Mouse (Mus musculus) stomach, embryonic 14.5 days (tissue): ENCODE results near the gene Ak8. TPM values are rescaled to one million over a fixed set of nuclear protein-coding genes. Genes with fewer than 3 reads are reported as not detected.

Experiments used
- ATAC-seq: fragments of 200-750 bp; cut with Nextera tagmentation; 2 replicates; pipeline ENCODE4 v1.8.0; 2017; ENCODE audit warnings: low read depth, moderate TSS enrichment; ENCODE audit not compliant: insufficient number of reproducible peaks, insufficient read depth, low FRiP score
- H3K27ac ChIP-seq: fragments of 300-500 bp; sonication (generic); 2 replicates; pipeline ENCODE4 v1.5.1; 2014; ENCODE audit warnings: mild to moderate bottlenecking, low read length, moderate library complexity, mixed read lengths
- H3K27me3 ChIP-seq: fragments of 300-500 bp; sonication (generic); 2 replicates; pipeline ENCODE4 v1.6.1; 2014; ENCODE audit warnings: low read length, control low read depth, mixed read lengths; ENCODE audit not compliant: control insufficient read depth, insufficient read depth
- H3K36me3 ChIP-seq: fragments of 300-500 bp; sonication (generic); 2 replicates; pipeline ENCODE4 v1.6.1; 2014; ENCODE audit warnings: mild to moderate bottlenecking, control low read depth, low read length, moderate library complexity, mixed read lengths; ENCODE audit not compliant: control insufficient read depth, insufficient read depth
- H3K4me1 ChIP-seq: fragments of 300-500 bp; sonication (generic); 2 replicates; pipeline ENCODE4 v1.6.1; 2014; ENCODE audit warnings: low read length, control low read depth, mixed read lengths; ENCODE audit not compliant: control insufficient read depth, insufficient read depth
- H3K4me2 ChIP-seq: fragments of 300-500 bp; sonication (generic); replicated peaks from 2 replicates; pipeline ENCODE4 v1.6.1; 2014; ENCODE audit warnings: low read depth, low read length, control low read depth
- H3K4me3 ChIP-seq: fragments of 300-500 bp; sonication (generic); 2 replicates; pipeline ENCODE4 v1.5.1; 2014; ENCODE audit warnings: low read depth, low read length, control low read depth
- H3K9ac ChIP-seq: fragments of 300-500 bp; sonication (generic); replicated peaks from 2 replicates; pipeline ENCODE4 v1.6.1; 2014; ENCODE audit warnings: low read depth, mild to moderate bottlenecking, control low read depth, low read length, moderate library complexity, mixed read lengths
- H3K9me3 ChIP-seq: fragments of 300-500 bp; sonication (generic); 2 replicates; pipeline ENCODE4 v1.6.1; 2016; ENCODE audit warnings: low read depth, low read length, control low read depth; ENCODE audit not compliant: control insufficient read depth
- WGBS: fragments of 180-500 bp; shearing (Covaris S2); extraction: QIAGEN DNeasy Blood & Tissue Kit; methylation state at CpG from one replicate; pipeline ENCODE4 v1.1.7; 2014; 5-methylcytosine and 5-hydroxymethylcytosine counted together
- polyA plus RNA-seq: library from polyadenylated mRNA; unstranded; fragments of >200 nt; fragmentation: Nextera tagmentation; extraction: Ambion mirVana; gene quantifications from 2 replicates; pipeline ENCODE4 v1.2.1, GENCODE M21; 2014

The Ak8 gene
- polyA plus RNA-seq, 1 experiment from 2014 or later = 0.42 TPM

GRCm38 (mm10) chr2:28810260-28811013 lies 110.5 kb downstream of the Ak8 start:
- Histone ChIP-seq H3K9me3 (no peaks in the 10 kb centered on the region), H3K4me2 (no peak overlapping the region), H3K27me3 (no peaks in the 10 kb centered on the region), H3K9ac (no peak overlapping the region), H3K27ac (no peak overlapping the region), H3K4me3 (no peak overlapping the region), H3K36me3 (no peaks in the 10 kb centered on the region), H3K4me1 (0 out of 2 replicates have a peak, but pooled peaks cover 3% of the 10 kb centered on the region)
- WGBS = 56% methylated on average over 5 of the region's 5 CpGs
- no peak for ATAC-seq

- Histone ChIP-seq H3K27ac (no peak overlapping the region), H3K4me2 (no peak overlapping the region), H3K9me3 (no peaks in the 10 kb centered on the region), H3K4me3 (no peak overlapping the region), H3K9ac (no peak overlapping the region), H3K4me1 (no peaks in the 10 kb centered on the region), H3K36me3 (peaks cover 5% of the 10 kb centered on the region), H3K27me3 (no peaks in the 10 kb centered on the region)
- 68% methylated on average over 4 of the region's 4 CpGs for WGBS
- no peak for ATAC-seq
Measured at GRCm38 (mm10) chr2:28818866-28819265, 118.9 kb downstream of the Ak8 start.

GRCm38 (mm10) chr2:28829265-28829664 lies 129.3 kb downstream of the Ak8 start:
- WGBS = 30% methylated on average over 4 of the region's 4 CpGs
- Histone ChIP-seq H3K27me3 (no peaks in the 10 kb centered on the region), H3K36me3 (peaks cover 78% of the 10 kb centered on the region), H3K9me3 (no peaks in the 10 kb centered on the region), H3K4me1 (no peaks in the 10 kb centered on the region), H3K9ac (no peak overlapping the region), H3K4me3 (no peak overlapping the region), H3K4me2 (no peak overlapping the region), H3K27ac (no peak overlapping the region)
- no peak for ATAC-seq

GRCm38 (mm10) chr2:28836181-28836940 lies 136.4 kb downstream of the Ak8 start:
- H3K9me3 ChIP-seq = no peaks in the 10 kb centered on the region
- ATAC-seq = no peak
- WGBS = 59% methylated on average over 3 of the region's 3 CpGs
- H3K36me3 ChIP-seq = peaks cover 29% of the 10 kb centered on the region
- H3K27me3 ChIP-seq = no peaks in the 10 kb centered on the region
- peaks cover 11% of the 10 kb centered on the region for H3K4me1 ChIP-seq
- no peak overlapping the region for H3K9ac ChIP-seq
- no peak overlapping the region for H3K27ac ChIP-seq
- H3K4me3 ChIP-seq = no peak overlapping the region
- no peak overlapping the region for H3K4me2 ChIP-seq

GRCm38 (mm10) chr2:28839501-28840221 lies 139.7 kb downstream of the Ak8 start:
- peak; percentile 39; the same call in 1 of the 2 replicates for ATAC-seq
- no peaks in the 10 kb centered on the region for H3K9me3 ChIP-seq
- peak overlapping the region; percentile 89 for H3K9ac ChIP-seq
- peaks cover 20% of the 10 kb centered on the region for H3K4me1 ChIP-seq
- H3K36me3 ChIP-seq = peaks cover 6% of the 10 kb centered on the region
- peak overlapping the region; percentile 90 for H3K27ac ChIP-seq
- WGBS = under 1% methylated on average over 53 of the region's 53 CpGs
- H3K27me3 ChIP-seq = no peaks in the 10 kb centered on the region
- H3K4me2 ChIP-seq = peak overlapping the region; percentile 94
- H3K4me3 ChIP-seq = peak overlapping the region; percentile 98

GRCm38 (mm10) chr2:28840222-28840951 lies 140.4 kb downstream of the Ak8 start, which contains the start of the genes Gtf3c4 and Ddx31:
Gene Gtf3c4, minus strand, starts transcription at chr2:28840360.
Gene Ddx31, plus strand, starts transcription at chr2:28840406.
- Histone ChIP-seq H3K9ac (peak within 1 kb of the TSS; percentile 89), H3K9me3 (no peaks in the 10 kb centered on the region), H3K4me1 (peaks cover 20% of the 10 kb centered on the region), H3K36me3 (peaks cover 9% of the 10 kb centered on the region), H3K4me3 (peak within 1 kb of the TSS; percentile 98), H3K27me3 (no peaks in the 10 kb centered on the region), H3K4me2 (peak within 1 kb of the TSS; percentile 94), H3K27ac (peak within 1 kb of the TSS; percentile 90)
- ATAC-seq = peak; percentile 94
- WGBS = under 1% methylated on average over 63 of the region's 63 CpGs

GRCm38 (mm10) chr2:28842042-28842441 lies 142.1 kb downstream of the Ak8 start:
- 68% methylated on average over 3 of the region's 3 CpGs for WGBS
- Histone ChIP-seq H3K27me3 (no peaks in the 10 kb centered on the region), H3K36me3 (peaks cover 20% of the 10 kb centered on the region), H3K27ac (no peak overlapping the region), H3K9me3 (no peaks in the 10 kb centered on the region), H3K4me2 (peak overlapping the region; percentile 76; the same call in 1 of the 2 replicates), H3K4me1 (peaks cover 18% of the 10 kb centered on the region), H3K9ac (no peak overlapping the region), H3K4me3 (no peak overlapping the region)
- ATAC-seq = no peak

- ATAC-seq = no peak
- no peak overlapping the region for H3K9ac ChIP-seq
- no peaks in the 10 kb centered on the region for H3K9me3 ChIP-seq
- 86% methylated on average over 2 of the region's 2 CpGs for WGBS
- H3K27ac ChIP-seq = no peak overlapping the region
- H3K27me3 ChIP-seq = no peaks in the 10 kb centered on the region
- no peak overlapping the region for H3K4me3 ChIP-seq
- no peak overlapping the region for H3K4me2 ChIP-seq
- H3K36me3 ChIP-seq = peaks cover 51% of the 10 kb centered on the region
- H3K4me1 ChIP-seq = no peaks in the 10 kb centered on the region
Measured at GRCm38 (mm10) chr2:28848879-28849278, 148.9 kb downstream of the Ak8 start.
